In genomic region chr13:54702507-54702906, GRCm38 (mm10) we compare ENCODE assay signal across 30 mouse cellular contexts. TPM values are rescaled to one million over a fixed set of nuclear protein-coding genes. Genes with fewer than 3 reads are reported as not detected.
A peak's percentile ranks its signal among the peaks of the same experiment; 100 is the strongest.
DNase-seq lines count a peak whose midpoint lies in the region; ATAC-seq and TF ChIP-seq lines count a peak whose summit lies in the region.
"Had no signal": no experiment of that assay in that cellular context is flagged by ENCODE, and none has a peak within 500 bp of the region (broad histone marks: within the 10 kb centered on the region; RNA-seq: fewer than 3 reads in every experiment).

No protein-coding gene starts in this region.

- no peak for TF ChIP-seq EP300 in liver, postnatal 0 days (IDR thresholded peaks at IDR 0.05; ENCODE audit: low read depth)

- H3K4me3 ChIP-seq in liver, embryonic 15.5 days (replicated peaks): no peak overlapping the region
- no peak overlapping the region for H3K4me3 ChIP-seq in liver, postnatal 0 days (ENCODE audit: low read depth, low read length)
- peak overlapping the region; percentile 54 for H3K4me3 ChIP-seq in intestine, embryonic 16.5 days (ENCODE audit: low read length)
- H3K4me3 ChIP-seq: forebrain, embryonic 13.5 days; heart, embryonic 10.5 days; hindbrain, embryonic 13.5 days; limb, embryonic 12.5 days; megakaryocyte, embryonic 14.5 days; midbrain, embryonic 12.5 days; neural tube, embryonic 15.5 days; stomach, embryonic 15.5 days had no signal

- no peaks in the 10 kb centered on the region for H3K27me3 ChIP-seq in liver, embryonic 15.5 days
- H3K27me3 ChIP-seq in liver, postnatal 0 days (ENCODE audit: insufficient read depth, low read length): no peaks in the 10 kb centered on the region
- H3K27me3 ChIP-seq in intestine, embryonic 16.5 days (replicated peaks; ENCODE audit: control insufficient read depth, insufficient read depth, low read length): no peaks in the 10 kb centered on the region
- H3K27me3 ChIP-seq: neural tube, embryonic 15.5 days; stomach, embryonic 15.5 days had no signal

- ATAC-seq in liver, embryonic 15.5 days (ENCODE audit: insufficient read depth): no peak
- no peak for ATAC-seq in liver, postnatal 0 days
- ATAC-seq in intestine, embryonic 16.5 days: no peak
- 0 out of 2 replicates have a peak, but pooled peaks have one; percentile 33 for ATAC-seq in monocyte, adult 5-6 weeks (replicated peaks; ENCODE audit: insufficient number of reproducible peaks, low FRiP score, low TSS enrichment, poor library complexity, severe bottlenecking)
- ATAC-seq: forebrain, embryonic 13.5 days had no signal

- no peak for DNase-seq in liver, postnatal 0 days
- DNase-seq in neural tube, embryonic 10.5 days (ENCODE audit: extremely low spot score, low spot score): no peak
- DNase-seq in cerebellum, adult 11 months: no peak
- DNase-seq: adrenal gland, adult 8-10 months; cerebellum, adult 8-10 months; cerebellum, postnatal 25 days; gastrocnemius, postnatal 10 days; heart, postnatal 36 days; kidney, adult 2 months; kidney, postnatal 4 days; layer of hippocampus, postnatal 36 days; lung, postnatal 36 days; right cerebral cortex, postnatal 25 days had no signal

- 30% methylated on average over 7 of the region's 7 CpGs for WGBS in liver, embryonic 15.5 days (ENCODE audit: insufficient replicate concordance)
- WGBS in liver, postnatal 0 days (ENCODE audit: insufficient replicate concordance): 55% methylated on average over 7 of the region's 7 CpGs
- WGBS in intestine, embryonic 16.5 days: 63% methylated on average over 7 of the region's 7 CpGs

- no peak overlapping the region for H3K27ac ChIP-seq in liver, embryonic 15.5 days (replicated peaks)
- no peak overlapping the region for H3K27ac ChIP-seq in liver, postnatal 0 days (ENCODE audit: low read depth)
- peak overlapping the region; percentile 75 for H3K27ac ChIP-seq in intestine, embryonic 16.5 days (ENCODE audit: low read length)
- H3K27ac ChIP-seq: forebrain, embryonic 13.5 days; heart, embryonic 10.5 days; hindbrain, embryonic 13.5 days; kidney, postnatal 0 days; limb, embryonic 12.5 days; liver, embryonic 14.5 days; midbrain, embryonic 12.5 days; neural tube, embryonic 15.5 days; stomach, embryonic 15.5 days had no signal

- peaks cover 13% of the 10 kb centered on the region; the same call in 1 of the 2 replicates for H3K4me1 ChIP-seq in liver, embryonic 15.5 days (replicated peaks)
- peaks cover 25% of the 10 kb centered on the region for H3K4me1 ChIP-seq in liver, postnatal 0 days (ENCODE audit: insufficient read depth)
- peaks cover 29% of the 10 kb centered on the region for H3K4me1 ChIP-seq in intestine, embryonic 16.5 days (ENCODE audit: control insufficient read depth, insufficient read depth, low read length)
- H3K4me1 ChIP-seq: forebrain, embryonic 13.5 days; heart, embryonic 10.5 days; hindbrain, embryonic 13.5 days; limb, embryonic 12.5 days; midbrain, embryonic 12.5 days; neural tube, embryonic 15.5 days had no signal

- no peaks in the 10 kb centered on the region for H3K36me3 ChIP-seq in liver, embryonic 15.5 days (replicated peaks)
- H3K36me3 ChIP-seq in liver, postnatal 0 days (replicated peaks; ENCODE audit: insufficient read depth, low read length): no peaks in the 10 kb centered on the region
- H3K36me3 ChIP-seq in intestine, embryonic 16.5 days (ENCODE audit: control insufficient read depth, insufficient read depth, low read length): no peaks in the 10 kb centered on the region
- H3K36me3 ChIP-seq: G1E; heart, embryonic 10.5 days; hindbrain, embryonic 13.5 days; limb, embryonic 12.5 days; midbrain, embryonic 12.5 days; neural tube, embryonic 15.5 days; stomach, embryonic 15.5 days had no signal

- H3K9ac ChIP-seq in liver, embryonic 15.5 days: no peak overlapping the region
- H3K9ac ChIP-seq in liver, postnatal 0 days (replicated peaks): no peak overlapping the region
- peak overlapping the region; percentile 70 for H3K9ac ChIP-seq in intestine, embryonic 16.5 days (ENCODE audit: low read depth, low read length)
- H3K9ac ChIP-seq: forebrain, embryonic 13.5 days; hindbrain, embryonic 13.5 days; limb, embryonic 12.5 days; liver, embryonic 14.5 days; midbrain, embryonic 12.5 days; neural tube, embryonic 15.5 days; stomach, embryonic 15.5 days had no signal

- H3K9me3 ChIP-seq in liver, embryonic 15.5 days (replicated peaks): no peaks in the 10 kb centered on the region
- H3K9me3 ChIP-seq in liver, postnatal 0 days (ENCODE audit: low read length): no peaks in the 10 kb centered on the region
- no peaks in the 10 kb centered on the region for H3K9me3 ChIP-seq in intestine, embryonic 16.5 days (ENCODE audit: control insufficient read depth, low read length)
- H3K9me3 ChIP-seq: forebrain, embryonic 13.5 days; G1E; heart, embryonic 10.5 days; hindbrain, embryonic 13.5 days; limb, embryonic 12.5 days; megakaryocyte, embryonic 14.5 days; midbrain, embryonic 12.5 days; neural tube, embryonic 15.5 days; stomach, embryonic 15.5 days had no signal

- TF ChIP-seq CTCF in liver, postnatal 0 days (IDR thresholded peaks at IDR 0.05; ENCODE audit: low read depth): no peak

- H3K4me2 ChIP-seq in liver, embryonic 15.5 days: peak overlapping the region; percentile 55
- no peak overlapping the region for H3K4me2 ChIP-seq in liver, postnatal 0 days (ENCODE audit: low read depth, low read length)
- peak overlapping the region; percentile 53 for H3K4me2 ChIP-seq in intestine, embryonic 16.5 days (ENCODE audit: low read depth, low read length)
- H3K4me2 ChIP-seq: forebrain, embryonic 13.5 days; hindbrain, embryonic 13.5 days; limb, embryonic 12.5 days; midbrain, embryonic 12.5 days; neural tube, embryonic 15.5 days; stomach, embryonic 15.5 days had no signal

RNA-seq across cellular contexts. Expression of gene Cdhr2, which starts 1.2 kb away (rescaled TPM):
- 16.6 and 19.9 TPM in 2 replicates for polyA plus RNA-seq in liver, embryonic 15.5 days (2015; fragmentation: Nextera tagmentation; extraction: Ambion mirVana)
- 7.0 TPM in 2 replicates for polyA plus RNA-seq in liver, postnatal 0 days (2015; fragmentation: Nextera tagmentation; extraction: Ambion mirVana)
- 64.2 and 94.9 TPM in 2 replicates for polyA plus RNA-seq in intestine, embryonic 16.5 days (2015; fragmentation: Nextera tagmentation; extraction: Ambion mirVana)
- 0.10 TPM in 1 of 3 replicates, not detected in the others for total RNA-seq in monocyte, adult 5-6 weeks (2017)
- total RNA-seq: adrenal gland, adult 8-10 months; G1E; heart, postnatal 36 days had no signal
- polyA plus RNA-seq: embryonic facial prominence, embryonic 11.5 days; G1E; lung, embryonic 16.5 days had no signal

RNA-seq across cellular contexts. Expression of gene Rnf44, which starts 8.8 kb away (rescaled TPM):
- polyA plus RNA-seq in liver, embryonic 15.5 days (2015; fragmentation: Nextera tagmentation; extraction: Ambion mirVana): 24.9 and 31.3 TPM in 2 replicates
- 26.2 and 28.2 TPM in 2 replicates for polyA plus RNA-seq in liver, postnatal 0 days (2015; fragmentation: Nextera tagmentation; extraction: Ambion mirVana)
- polyA plus RNA-seq in intestine, embryonic 16.5 days (2015; fragmentation: Nextera tagmentation; extraction: Ambion mirVana): 48.9 and 59.3 TPM in 2 replicates
- total RNA-seq in monocyte, adult 5-6 weeks (2017): 17.1 to 52.7 TPM (median 36.1 TPM) in 3 replicates

RNA-seq across cellular contexts. Expression of gene Gprin1, which starts 47.2 kb away (rescaled TPM):
- 0.02 and 0.05 TPM in 2 replicates for polyA plus RNA-seq in liver, embryonic 15.5 days (2015; fragmentation: Nextera tagmentation; extraction: Ambion mirVana)
- polyA plus RNA-seq in liver, postnatal 0 days (2015; fragmentation: Nextera tagmentation; extraction: Ambion mirVana): not detected in 2 replicates
- 0.15 and 0.16 TPM in 2 replicates for polyA plus RNA-seq in intestine, embryonic 16.5 days (2015; fragmentation: Nextera tagmentation; extraction: Ambion mirVana)
- total RNA-seq in monocyte, adult 5-6 weeks (2017): not detected in 3 replicates
- total RNA-seq: heart, postnatal 36 days had no signal
- polyA plus RNA-seq: G1E; heart, embryonic 16.5 days had no signal
